Mouse (Mus musculus): ENCODE measurements around the gene Arl4d. TPM values are rescaled to one million over a fixed set of nuclear protein-coding genes. Genes with fewer than 3 reads are reported as not detected.
"Not testable (repeated sequence)": the region's sequence is repeated elsewhere in the genome, so short reads cannot be mapped to it uniquely, and the experiment has no call there.

Gene Arl4d
- total RNA-seq (2015; ENCODE audit: low replicate concordance) (not detected in 2 replicates), total RNA-seq (2017; ENCODE audit: low replicate concordance) (1.0 and 1.5 TPM in 2 replicates)

DNA sequence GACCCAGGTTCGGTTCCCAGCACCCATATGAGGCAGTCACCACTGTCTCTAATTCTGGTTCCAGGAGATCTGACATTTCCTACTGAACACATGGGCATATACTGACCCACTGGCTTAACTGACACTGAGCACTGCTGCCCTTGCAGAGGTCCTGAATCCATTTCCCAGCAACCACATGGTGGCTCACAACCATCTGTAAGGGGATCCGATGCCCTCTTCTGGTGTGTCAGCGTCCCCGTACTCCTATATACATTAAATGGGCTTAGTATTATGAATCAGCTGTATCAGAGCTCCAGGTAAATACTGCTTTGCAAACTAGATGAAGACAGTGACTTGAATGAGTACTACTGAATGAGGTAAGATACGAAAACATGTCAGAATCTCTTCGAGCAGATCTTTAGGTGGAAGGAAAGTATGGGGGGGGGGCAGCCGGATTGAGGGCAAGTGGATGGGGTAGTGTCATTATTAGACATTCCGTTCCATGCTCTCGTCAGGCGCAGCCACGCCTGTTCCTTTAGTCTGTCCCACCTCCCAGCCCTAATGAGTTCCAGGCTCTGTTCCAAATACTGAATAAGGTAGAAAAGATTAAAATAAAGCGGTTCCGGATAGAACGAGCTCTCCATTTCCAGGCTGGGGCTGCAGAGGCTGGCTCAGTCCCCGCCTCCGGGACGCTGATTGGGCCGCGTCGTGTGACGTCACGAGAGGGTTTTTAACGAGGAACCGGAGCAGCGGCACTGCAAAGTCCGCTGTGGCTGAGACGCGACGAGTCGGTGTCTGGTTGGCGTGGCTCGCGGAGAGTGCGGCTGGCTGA, at the start of gene Arl4d:
TSS of gene Arl4d (plus strand) at position 717 of the 811 bp plus-strand sequence.
- peak; percentile 99 for ATAC-seq (replicated peaks; ENCODE audit: low FRiP score, poor library complexity, severe bottlenecking)

GRCm38 (mm10) chr11:101616104-101616503, 49.2 kb upstream of the Arl4d start:
- ATAC-seq (replicated peaks; ENCODE audit: low FRiP score, poor library complexity, severe bottlenecking), result no peak

- peak; percentile 74 for ATAC-seq (replicated peaks; ENCODE audit: low FRiP score, poor library complexity, severe bottlenecking)
These were observed 48.2 kb upstream of the Arl4d start for GRCm38 (mm10) chr11:101616948-101617767.

- no peak for ATAC-seq (replicated peaks; ENCODE audit: low FRiP score, poor library complexity, severe bottlenecking)
These were observed 47.5 kb upstream of the Arl4d start for GRCm38 (mm10) chr11:101617849-101618248.

GRCm38 (mm10) chr11:101618596-101618995, 46.7 kb upstream of the Arl4d start:
- no peak for ATAC-seq (replicated peaks; ENCODE audit: low FRiP score, poor library complexity, severe bottlenecking)

DNA sequence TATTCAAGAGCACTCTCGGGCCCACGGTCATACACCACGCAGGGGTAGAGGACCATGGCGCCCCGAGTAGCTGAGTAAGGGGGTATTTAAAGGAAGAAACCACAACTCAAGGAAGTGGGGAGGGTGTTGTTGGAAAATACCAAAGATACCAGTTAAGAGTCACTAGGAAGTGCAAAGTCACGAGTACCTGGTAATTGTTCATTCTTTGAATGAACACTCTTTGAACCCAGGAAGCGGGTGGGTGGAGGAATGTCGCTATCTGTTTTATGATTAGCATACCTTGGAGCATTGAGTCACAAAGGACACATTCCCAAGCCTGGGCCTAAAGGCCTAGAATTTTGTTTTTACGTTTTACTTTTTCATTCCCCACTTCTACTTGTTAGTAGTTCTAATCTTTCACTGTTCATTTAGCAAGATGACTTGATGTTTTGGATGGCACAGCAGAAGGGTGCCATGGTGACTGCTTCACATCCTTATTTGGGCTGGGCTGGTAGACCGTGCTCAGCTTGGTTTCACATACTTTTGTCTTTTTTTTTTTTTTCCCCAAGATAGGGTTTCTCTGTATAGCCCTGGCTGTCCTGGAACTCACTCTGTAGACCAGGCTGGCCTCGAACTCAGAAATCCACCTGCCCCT, 45.2 kb upstream of the Arl4d start:
- not testable (repeated sequence) for ATAC-seq (replicated peaks; ENCODE audit: low FRiP score, poor library complexity, severe bottlenecking)

- peak; percentile 67 for ATAC-seq (replicated peaks; ENCODE audit: low FRiP score, poor library complexity, severe bottlenecking)
These were observed 38.7 kb upstream of the Arl4d start for GRCm38 (mm10) chr11:101626649-101626994.

DNA sequence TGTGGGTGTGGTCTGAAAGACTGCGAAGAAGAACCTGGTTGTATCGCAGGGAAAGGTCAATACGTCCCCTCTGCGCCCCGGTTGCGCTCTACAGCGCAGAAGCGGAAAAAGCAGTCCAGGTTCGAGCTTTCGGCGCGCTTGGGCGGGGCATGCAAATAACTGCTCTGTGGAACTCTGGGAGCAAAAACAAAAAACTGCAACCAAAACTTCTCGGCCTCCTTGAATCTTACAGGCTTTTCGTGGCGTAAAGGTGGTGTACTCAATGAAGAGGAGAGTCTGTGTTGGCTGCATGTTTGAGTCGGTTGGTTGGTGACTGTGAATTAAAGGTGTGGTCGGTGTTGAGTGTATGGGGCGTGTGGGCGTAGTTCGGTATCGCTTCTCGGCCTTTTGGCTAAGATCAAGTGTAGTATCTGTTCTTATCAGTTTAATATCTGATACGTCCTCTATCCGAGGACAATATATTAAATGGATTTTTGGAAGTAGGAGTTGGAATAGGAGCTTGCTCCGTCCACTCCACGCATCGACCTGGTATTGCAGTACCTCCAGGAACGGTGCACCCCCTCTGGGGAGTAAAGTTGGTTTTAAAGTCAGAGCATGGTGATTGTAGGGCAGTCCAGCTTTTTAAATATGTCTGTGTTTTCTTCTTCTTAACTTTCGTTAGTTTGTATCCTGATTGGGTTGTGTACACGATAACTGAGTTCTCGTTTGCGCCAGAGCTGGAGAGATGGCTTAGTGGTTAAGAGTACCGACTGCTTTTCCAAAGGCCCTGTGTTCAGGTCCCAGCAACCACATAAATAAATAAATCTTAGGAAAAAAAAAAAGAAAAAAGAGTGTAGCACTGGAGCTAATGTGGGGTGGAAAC, 38.1 kb upstream of the Arl4d start, which contains the start of gene Rdm1:
TSS of gene Rdm1 (plus strand) at position 201 of the 862 bp plus-strand sequence.
- ATAC-seq (replicated peaks; ENCODE audit: low FRiP score, poor library complexity, severe bottlenecking), result peak; percentile 78

- peak; percentile 79 for ATAC-seq (replicated peaks; ENCODE audit: low FRiP score, poor library complexity, severe bottlenecking)
These were observed 37.3 kb upstream of the Arl4d start for GRCm38 (mm10) chr11:101627857-101628559.

- ATAC-seq (replicated peaks; ENCODE audit: low FRiP score, poor library complexity, severe bottlenecking), result not testable (repeated sequence)
These were observed 36.5 kb upstream of the Arl4d start for GRCm38 (mm10) chr11:101628733-101629417.

DNA sequence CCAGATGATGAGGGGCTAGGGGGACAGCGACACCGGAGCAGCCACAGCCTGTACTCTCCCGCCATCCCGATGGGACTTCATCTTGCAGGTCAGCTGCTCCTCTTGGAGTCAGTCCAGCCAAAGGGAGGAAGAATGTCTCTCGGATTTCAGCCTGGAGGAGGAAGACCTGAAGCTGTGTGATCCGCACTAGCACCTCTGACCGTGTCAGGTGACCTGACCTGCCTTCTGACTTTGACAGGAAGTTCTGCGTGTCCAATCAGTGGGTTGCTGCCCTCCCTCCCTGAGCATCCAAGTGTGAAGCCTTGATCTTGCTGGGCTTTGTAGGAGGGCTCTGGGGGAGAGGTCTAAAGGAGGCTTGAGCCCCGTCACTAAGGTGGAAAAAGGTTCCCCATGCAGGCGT, 29.7 kb upstream of the Arl4d start:
- ATAC-seq (replicated peaks; ENCODE audit: low FRiP score, poor library complexity, severe bottlenecking), result no peak

DNA sequence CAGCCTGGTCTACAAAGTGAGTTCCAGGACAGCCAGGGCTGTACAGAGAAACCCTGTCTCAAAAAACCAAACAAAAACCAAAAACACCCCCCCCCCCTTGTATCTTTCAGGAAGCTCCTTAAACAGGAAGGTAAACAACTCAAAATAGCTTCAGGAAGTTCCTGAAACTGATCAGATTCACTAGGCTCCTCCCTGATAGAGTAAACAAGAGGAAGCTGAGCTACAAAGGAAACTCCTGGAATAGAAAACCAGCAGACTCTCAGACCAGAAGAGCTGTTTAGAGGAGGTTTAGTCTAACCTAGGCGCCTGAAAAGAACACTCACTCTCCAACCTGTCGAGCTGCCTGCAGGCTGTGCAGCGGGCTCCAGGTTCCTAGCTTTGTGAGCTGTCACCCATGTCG, 25.6 kb upstream of the Arl4d start:
- no peak for ATAC-seq (replicated peaks; ENCODE audit: low FRiP score, poor library complexity, severe bottlenecking)

DNA sequence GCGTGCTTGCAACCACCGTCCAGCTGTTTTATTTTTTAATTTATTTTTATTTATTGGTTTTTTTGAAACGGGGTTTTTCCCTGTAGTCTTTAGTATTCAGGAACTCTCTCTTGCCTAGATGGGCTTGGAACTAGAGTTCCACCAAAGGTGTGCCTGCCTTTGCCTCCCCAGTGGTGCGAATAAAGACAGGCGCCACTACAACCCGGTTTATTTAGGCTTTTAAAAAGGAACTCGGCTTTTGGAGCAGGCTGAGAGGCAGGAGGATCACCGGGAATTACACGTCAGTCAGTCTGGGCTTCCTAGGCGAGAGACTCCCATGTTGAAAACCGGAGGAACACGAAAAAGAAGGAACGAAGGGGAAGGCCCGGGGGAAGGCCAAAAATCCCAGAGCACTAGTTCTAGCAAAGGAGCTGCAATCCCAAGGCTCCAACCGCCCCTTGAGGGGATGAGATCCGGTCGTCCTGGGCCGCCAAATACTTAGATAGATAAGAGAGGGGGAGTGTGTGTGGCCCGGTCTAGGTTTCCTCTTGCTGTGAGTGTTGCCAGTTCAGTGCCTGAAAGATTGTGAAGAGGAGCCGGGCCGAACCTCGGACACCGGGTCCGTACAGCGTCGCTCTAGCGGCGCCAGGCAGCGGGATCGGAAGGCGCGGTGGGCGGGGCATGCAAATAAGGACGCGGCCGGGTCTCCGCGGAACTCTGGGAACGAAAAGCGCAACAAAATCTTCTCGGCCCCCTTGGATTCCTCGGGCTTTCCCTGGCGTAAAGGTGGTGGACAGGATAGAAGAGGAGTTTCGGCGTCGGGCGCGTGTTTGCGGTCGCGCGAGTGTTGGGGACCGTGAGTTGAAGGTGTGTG, 24.3 kb upstream of the Arl4d start:
- ATAC-seq (replicated peaks; ENCODE audit: low FRiP score, poor library complexity, severe bottlenecking), result peak; percentile 71

DNA sequence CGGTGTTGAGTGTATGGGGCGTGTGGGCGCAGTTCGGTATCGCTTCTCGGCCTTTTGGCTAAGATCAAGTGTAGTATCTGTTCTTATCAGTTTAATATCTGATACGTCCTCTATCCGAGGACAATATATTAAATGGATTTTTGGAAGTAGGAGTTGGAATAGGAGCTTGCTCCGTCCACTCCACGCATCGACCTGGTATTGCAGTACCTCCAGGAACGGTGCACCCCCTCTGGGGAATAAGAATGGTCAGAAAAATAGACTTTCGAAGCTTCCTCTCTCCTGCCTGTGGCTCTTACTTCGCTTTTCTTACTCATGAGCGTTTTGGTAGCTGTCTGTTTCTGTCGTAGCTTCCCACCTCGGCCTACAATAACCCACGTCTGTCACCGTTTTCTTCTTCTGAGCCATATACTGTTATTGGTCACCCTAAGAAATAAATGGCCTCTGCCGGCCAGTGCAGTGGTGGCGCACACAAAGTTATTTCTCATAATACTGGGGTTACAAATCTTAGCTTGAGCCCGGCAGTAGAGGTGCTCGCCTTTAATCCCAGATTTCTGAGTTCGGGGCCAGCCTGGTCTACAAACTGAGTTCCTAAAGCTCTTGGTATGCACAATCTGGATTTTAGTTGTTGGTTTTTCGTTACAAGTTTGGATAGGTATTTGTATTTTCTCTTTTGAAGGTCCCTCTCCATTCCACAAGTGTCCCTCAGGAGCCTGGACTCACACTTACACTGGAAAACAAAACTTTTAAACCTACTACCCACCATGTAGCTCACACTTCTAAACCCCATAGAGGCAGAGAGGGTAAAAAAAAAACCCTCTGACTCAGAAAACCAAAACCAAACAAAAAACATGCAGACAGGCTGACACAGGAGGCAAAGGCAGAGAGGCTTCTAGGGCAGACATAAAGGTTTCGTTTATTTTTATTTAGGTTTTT, 23.4 kb upstream of the Arl4d start:
- ATAC-seq (replicated peaks; ENCODE audit: low FRiP score, poor library complexity, severe bottlenecking), result peak; percentile 76

DNA sequence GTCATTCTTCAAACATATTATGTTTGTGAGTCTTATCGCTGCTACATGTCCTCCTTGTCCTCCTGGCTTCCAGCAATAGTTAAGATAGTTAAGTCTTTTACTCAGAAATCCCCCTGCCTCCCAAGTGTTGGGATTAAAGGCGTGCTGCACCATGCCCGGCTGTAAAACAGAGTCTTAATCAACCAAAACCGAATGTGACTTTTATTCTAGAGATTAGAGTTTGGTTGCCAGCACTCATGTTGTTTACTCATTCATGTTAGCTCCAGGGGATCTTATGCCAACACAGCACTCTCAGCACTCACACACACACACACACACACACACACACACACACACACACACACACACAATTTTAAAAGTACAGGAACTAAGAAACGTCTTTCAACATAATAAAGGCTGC, 22.4 kb upstream of the Arl4d start:
- no peak for ATAC-seq (replicated peaks; ENCODE audit: low FRiP score, poor library complexity, severe bottlenecking)

- ATAC-seq (replicated peaks; ENCODE audit: low FRiP score, poor library complexity, severe bottlenecking), result no peak
These were observed 20.8 kb upstream of the Arl4d start for GRCm38 (mm10) chr11:101644591-101644990.

All from erythroid progenitor cell, adult 5-6 weeks (primary cell).